Mouse (Mus musculus) neural tube, embryonic 15.5 days (tissue): ENCODE measurements around the gene Ankrd33. TPM values are rescaled to one million over a fixed set of nuclear protein-coding genes. Genes with fewer than 3 reads are reported as not detected.

Experiments used
- ATAC-seq: fragments of 200-750 bp; cut with Nextera tagmentation; 2 replicates; pipeline ENCODE4 v1.8.0; 2017; ENCODE audit warnings: mild to moderate bottlenecking, moderate TSS enrichment, moderate library complexity; ENCODE audit not compliant: low FRiP score
- H3K27ac ChIP-seq: fragments of 300-500 bp; sonication (generic); replicated peaks from 2 replicates; pipeline ENCODE4 v1.5.1; 2015; ENCODE audit warnings: mild to moderate bottlenecking, inconsistent platforms
- H3K27me3 ChIP-seq: fragments of 300-500 bp; sonication (generic); replicated peaks from 2 replicates; pipeline ENCODE4 v1.6.1; 2015; ENCODE audit warnings: inconsistent platforms
- H3K36me3 ChIP-seq: fragments of 300-500 bp; sonication (generic); 2 replicates; pipeline ENCODE4 v1.6.1; 2015; ENCODE audit warnings: inconsistent platforms
- H3K4me1 ChIP-seq: fragments of 300-500 bp; sonication (generic); 2 replicates; pipeline ENCODE4 v1.6.1; 2015; ENCODE audit warnings: inconsistent platforms
- H3K4me2 ChIP-seq: fragments of 300-500 bp; sonication (generic); 2 replicates; pipeline ENCODE4 v1.6.1; 2015; ENCODE audit warnings: inconsistent platforms, mild to moderate bottlenecking, moderate library complexity
- H3K4me3 ChIP-seq: fragments of 300-500 bp; sonication (generic); replicated peaks from 2 replicates; pipeline ENCODE4 v1.5.1; 2015; ENCODE audit warnings: mild to moderate bottlenecking, inconsistent platforms
- H3K9ac ChIP-seq: fragments of 300-500 bp; sonication (generic); replicated peaks from 2 replicates; pipeline ENCODE4 v1.6.1; 2015; ENCODE audit warnings: mild to moderate bottlenecking, inconsistent platforms
- H3K9me3 ChIP-seq: fragments of 300-500 bp; sonication (generic); replicated peaks from 2 replicates; pipeline ENCODE4 v1.6.1; 2016; ENCODE audit warnings: inconsistent platforms
- WGBS: fragments of 180-500 bp; shearing (Covaris S2); methylation state at CpG from one replicate; pipeline ENCODE4 v1.1.7; 2015; ENCODE audit warnings: mixed read lengths; 5-methylcytosine and 5-hydroxymethylcytosine counted together
- polyA plus RNA-seq: library from polyadenylated mRNA; unstranded; fragments of >200 nt; fragmentation: Nextera tagmentation; extraction: Ambion mirVana; gene quantifications from 2 replicates; pipeline ENCODE4 v1.2.1, GENCODE M21; 2015

The Ankrd33 gene
- polyA plus RNA-seq, 1 experiment from 2014 or later: not detected

DNA sequence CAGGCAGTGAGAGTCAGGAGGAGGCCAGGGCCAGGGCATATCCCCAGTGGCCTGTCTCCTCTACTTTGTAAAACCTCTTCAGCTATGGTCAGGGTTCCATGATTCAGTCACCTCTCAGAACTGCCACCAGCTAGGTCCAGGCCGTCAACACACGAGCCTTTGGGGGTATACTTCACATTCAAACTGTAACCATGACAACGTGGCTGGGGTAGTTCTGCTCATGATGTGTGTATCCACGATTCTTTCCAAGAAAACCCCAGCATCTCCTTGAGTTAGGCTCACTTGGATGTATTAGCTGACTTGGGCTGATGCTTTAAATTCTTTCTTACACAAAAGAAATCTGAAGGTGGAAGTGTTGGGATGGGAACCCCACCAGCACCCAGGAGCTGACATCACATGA lies 27.3 kb upstream of the Ankrd33 start:
- Histone ChIP-seq H3K4me3 (no peak overlapping the region), H3K27ac (no peak overlapping the region), H3K9ac (no peak overlapping the region), H3K36me3 (no peaks in the 10 kb centered on the region), H3K4me2 (no peak overlapping the region), H3K9me3 (no peaks in the 10 kb centered on the region), H3K4me1 (peaks cover 12% of the 10 kb centered on the region), H3K27me3 (no peaks in the 10 kb centered on the region)
- WGBS: 28% methylated on average over 4 of the region's 4 CpGs
- no peak; the same call in 1 of the 2 replicates for ATAC-seq

DNA sequence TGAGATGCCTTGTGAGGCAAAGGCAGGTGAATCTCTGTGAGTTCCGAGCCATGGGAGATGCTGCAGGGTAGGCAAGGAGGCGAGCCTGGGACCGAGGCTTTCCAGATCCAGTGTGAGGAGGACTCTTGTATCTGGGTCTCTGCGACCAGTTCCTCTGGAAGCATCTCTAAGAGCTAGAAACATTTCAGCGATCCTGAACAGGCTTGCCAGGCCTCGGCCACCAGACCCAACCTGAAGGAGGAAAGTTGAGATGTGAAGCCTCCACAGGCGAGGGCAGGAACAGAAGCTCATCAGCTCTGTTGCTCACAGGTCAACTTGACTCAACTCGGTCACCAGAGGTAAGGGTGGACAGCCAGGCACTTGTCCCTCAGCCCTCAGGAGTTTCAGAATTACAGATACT lies 24.0 kb upstream of the Ankrd33 start:
- Histone ChIP-seq H3K36me3 (no peaks in the 10 kb centered on the region), H3K27me3 (no peaks in the 10 kb centered on the region), H3K4me1 (peaks cover 21% of the 10 kb centered on the region), H3K9me3 (no peaks in the 10 kb centered on the region), H3K4me3 (no peak overlapping the region), H3K9ac (no peak overlapping the region), H3K27ac (no peak overlapping the region), H3K4me2 (no peak overlapping the region)
- no peak for ATAC-seq
- 92% methylated on average over 8 of the region's 8 CpGs for WGBS

DNA sequence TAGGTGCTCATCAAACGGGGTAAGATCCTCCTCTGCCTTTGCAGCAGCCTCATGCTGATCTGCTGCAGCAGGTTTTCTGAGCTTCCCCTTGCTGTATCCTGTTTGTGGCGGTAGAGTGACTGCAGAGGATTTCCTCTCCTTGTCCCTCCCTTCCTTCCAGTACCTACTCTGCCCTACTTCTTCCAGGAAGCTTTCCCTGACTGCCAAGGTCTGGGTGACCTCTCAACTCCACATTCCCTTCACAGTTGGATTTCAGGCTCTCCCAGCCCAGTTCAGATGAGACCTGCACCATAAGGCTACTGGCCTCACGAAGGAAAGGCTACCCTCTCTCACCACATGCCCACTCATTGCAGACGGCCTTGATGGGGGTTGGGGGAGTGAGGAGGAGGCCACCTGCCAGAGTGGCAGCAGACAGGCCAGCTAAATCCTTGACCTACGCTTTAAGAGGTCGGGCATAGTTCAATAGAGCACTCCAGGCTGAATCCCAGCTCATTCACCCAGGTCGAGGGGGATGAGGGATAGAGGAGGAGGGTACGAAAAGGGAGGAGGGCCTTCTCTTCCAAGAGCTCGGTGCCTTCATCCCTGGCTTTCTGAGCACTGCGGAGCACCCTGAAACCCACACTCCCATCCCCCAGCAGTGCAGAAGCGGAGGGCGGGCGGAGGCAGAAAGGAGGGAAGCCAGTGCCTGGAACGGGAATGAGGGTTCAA lies 23.3 kb upstream of the Ankrd33 start:
- WGBS: 21% methylated on average over 14 of the region's 14 CpGs
- H3K4me3 ChIP-seq: no peak overlapping the region
- H3K27me3 ChIP-seq: no peaks in the 10 kb centered on the region
- H3K9ac ChIP-seq: no peak overlapping the region
- peaks cover 21% of the 10 kb centered on the region for H3K4me1 ChIP-seq
- H3K9me3 ChIP-seq: no peaks in the 10 kb centered on the region
- peak overlapping the region; percentile 29 for H3K4me2 ChIP-seq
- peak; percentile 21; the same call in 1 of the 2 replicates for ATAC-seq
- H3K27ac ChIP-seq: peak overlapping the region; percentile 57
- H3K36me3 ChIP-seq: no peaks in the 10 kb centered on the region

DNA sequence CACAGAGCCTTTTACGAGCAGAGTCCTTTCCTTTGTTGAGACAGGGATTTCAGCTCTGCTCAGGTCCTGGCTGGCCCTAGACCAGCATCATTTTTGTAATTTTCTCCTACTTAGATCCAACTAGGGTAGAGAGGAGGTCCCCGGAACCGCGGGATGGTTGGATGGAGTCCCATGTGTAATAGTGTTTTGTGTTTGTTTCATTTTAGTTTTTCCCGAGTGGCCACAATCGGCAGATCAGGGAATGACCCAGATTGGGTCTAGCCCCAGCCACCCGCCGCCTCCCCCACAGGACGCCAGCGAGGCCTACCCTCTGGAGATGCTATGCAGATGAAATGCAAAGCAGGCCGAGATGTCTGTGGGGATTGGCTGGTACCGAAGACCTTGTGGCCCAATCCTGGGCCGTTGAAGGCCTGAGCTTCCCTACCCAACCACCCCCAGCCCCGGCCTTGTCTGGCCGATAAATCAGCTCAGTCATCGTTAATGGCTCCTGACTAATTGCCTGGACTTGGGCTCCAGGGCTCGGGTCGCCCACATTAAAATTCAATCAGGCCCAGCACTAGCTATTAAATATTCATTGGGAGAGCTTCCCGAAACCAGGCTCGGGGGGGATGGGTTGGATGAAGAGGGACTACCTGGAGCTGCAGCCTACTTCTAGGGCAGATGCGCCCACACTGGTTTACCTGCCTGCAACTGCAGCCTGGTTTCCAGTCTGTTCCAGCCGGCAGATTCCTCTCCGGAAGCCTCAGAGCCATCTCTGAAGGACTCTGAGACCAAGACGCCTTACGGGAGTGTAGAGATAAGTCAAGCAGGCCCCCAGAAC lies 22.5 kb upstream of the Ankrd33 start:
- no peaks in the 10 kb centered on the region for H3K9me3 ChIP-seq
- 9% methylated on average over 25 of the region's 25 CpGs for WGBS
- no peaks in the 10 kb centered on the region for H3K36me3 ChIP-seq
- H3K27ac ChIP-seq: peak overlapping the region; percentile 64
- peak overlapping the region; percentile 29 for H3K4me2 ChIP-seq
- peak; percentile 77 for ATAC-seq
- H3K4me3 ChIP-seq: no peak overlapping the region
- H3K4me1 ChIP-seq: peaks cover 25% of the 10 kb centered on the region
- H3K27me3 ChIP-seq: no peaks in the 10 kb centered on the region
- H3K9ac ChIP-seq: no peak overlapping the region

DNA sequence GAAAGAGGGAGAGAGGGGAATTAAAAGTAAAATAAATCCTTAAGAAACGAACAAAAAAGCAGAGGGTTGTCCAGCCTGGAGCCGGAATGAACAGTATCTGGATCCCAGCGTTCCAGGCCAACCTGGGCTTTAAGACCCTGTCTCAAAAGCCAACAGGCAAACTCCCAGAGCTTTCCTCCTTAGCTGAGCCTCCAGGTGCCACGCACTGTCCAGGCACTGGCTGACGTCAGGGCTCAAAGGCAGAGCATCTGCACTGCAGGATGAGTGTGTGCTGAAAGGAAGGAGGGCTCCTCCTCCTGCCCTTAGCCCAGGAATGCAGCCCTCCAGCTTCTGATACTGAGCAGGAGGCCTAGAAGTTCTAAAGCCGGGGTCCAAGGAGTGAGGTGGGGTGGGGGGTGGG lies 21.6 kb upstream of the Ankrd33 start:
- WGBS: 44% methylated on average over 6 of the region's 6 CpGs
- H3K27ac ChIP-seq: no peak overlapping the region

DNA sequence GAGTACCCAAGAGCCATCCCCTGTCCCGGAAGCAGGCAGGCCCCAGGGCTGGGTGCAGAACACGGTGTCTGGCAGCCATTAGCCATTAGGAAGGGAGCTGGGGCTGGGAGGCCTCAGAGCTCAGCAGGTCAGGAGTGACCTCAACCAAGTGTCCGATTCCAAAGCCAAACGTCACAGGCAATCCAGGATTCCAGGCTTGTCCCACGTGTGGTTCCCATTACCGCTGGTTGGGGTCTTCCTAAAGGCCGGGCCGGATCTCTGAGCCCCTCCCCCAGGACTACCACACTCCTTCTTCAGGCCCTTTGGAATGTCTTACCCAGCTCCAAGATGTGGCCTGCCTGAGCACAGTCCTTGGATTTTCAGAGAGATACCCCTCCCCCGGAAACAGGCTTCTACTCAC lies 20.6 kb upstream of the Ankrd33 start:
- no peak overlapping the region for H3K27ac ChIP-seq
- WGBS: 63% methylated on average over 9 of the region's 9 CpGs

More for the DNA sequence above, 21.6 kb upstream of the Ankrd33 start:
- no peaks in the 10 kb centered on the region for H3K36me3 ChIP-seq
- no peak overlapping the region for H3K9ac ChIP-seq
- H3K4me2 ChIP-seq: no peak overlapping the region
- H3K4me3 ChIP-seq: no peak overlapping the region
- no peak for ATAC-seq
- no peaks in the 10 kb centered on the region for H3K9me3 ChIP-seq
- no peaks in the 10 kb centered on the region for H3K27me3 ChIP-seq
- H3K4me1 ChIP-seq: peaks cover 30% of the 10 kb centered on the region

DNA sequence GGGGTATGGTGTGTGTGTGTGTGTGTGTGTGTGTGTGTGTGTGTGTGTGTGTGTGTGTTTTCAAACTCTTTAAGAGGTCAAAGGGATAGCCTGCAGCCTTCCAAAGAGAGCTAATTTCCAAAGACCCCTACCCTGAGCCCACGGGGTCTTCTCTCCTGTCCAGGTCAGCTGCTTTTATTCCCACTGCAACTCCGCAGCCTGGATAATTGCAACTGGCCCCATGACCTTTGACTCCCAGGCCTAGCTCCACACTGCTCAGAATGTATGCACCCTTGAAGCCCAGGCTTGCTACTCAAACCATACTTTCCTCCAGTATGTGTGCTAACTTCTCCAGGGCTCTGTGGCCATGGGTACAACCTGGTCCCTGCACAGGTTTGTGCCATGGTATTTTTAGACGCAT lies 20.2 kb upstream of the Ankrd33 start:
- WGBS: 44% methylated on average over 3 of the region's 3 CpGs

More for the DNA sequence above, 20.6 kb upstream of the Ankrd33 start:
- Histone ChIP-seq H3K9me3 (no peaks in the 10 kb centered on the region), H3K9ac (no peak overlapping the region), H3K4me2 (no peak overlapping the region), H3K27me3 (no peaks in the 10 kb centered on the region), H3K4me3 (no peak overlapping the region), H3K36me3 (no peaks in the 10 kb centered on the region), H3K4me1 (peaks cover 30% of the 10 kb centered on the region)
- no peak for ATAC-seq

DNA sequence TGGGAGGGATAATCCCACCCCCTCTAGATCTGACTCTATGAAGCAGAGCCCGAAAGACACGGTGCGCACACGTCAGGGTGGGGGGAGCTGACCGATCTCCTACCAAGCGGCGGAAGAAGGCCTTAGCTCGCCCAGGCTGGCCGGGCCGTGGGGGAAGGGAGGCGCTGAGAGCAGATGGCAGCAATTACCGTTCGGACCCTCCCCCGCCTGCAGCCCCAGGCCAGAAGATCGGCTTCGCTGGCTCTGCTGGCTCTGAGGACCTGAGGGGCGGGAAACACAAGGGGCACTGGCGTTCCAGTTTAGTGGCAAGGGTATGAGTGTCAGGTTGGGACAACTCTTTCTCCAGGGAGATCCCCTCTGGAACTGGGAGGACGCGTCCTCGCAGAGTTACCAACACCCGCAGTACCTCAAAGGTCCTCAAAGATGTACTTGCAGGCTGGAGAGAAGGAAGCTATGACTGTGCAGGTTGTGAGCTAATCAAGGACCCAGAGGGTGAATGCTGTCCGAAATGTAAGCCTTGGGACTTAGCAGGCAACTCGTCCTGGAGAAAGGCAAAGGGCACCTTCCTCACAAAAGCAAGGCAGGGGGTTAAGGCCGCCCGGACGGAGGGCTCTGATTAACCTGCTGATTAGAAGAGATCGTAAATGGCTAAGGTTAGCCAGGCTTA lies 17.4 kb upstream of the Ankrd33 start:
- H3K4me3 ChIP-seq: no peak overlapping the region
- H3K9ac ChIP-seq: 0 out of 2 replicates have a peak overlapping the region, but pooled peaks have one; percentile 11
- H3K4me2 ChIP-seq: peak overlapping the region; percentile 50
- H3K9me3 ChIP-seq: no peaks in the 10 kb centered on the region
- no peak for ATAC-seq
- 4% methylated on average over 28 of the region's 28 CpGs for WGBS
- H3K36me3 ChIP-seq: no peaks in the 10 kb centered on the region
- no peaks in the 10 kb centered on the region for H3K27me3 ChIP-seq
- peaks cover 20% of the 10 kb centered on the region for H3K4me1 ChIP-seq
- H3K27ac ChIP-seq: no peak overlapping the region

More for the DNA sequence above, 20.2 kb upstream of the Ankrd33 start:
- no peak overlapping the region for H3K4me3 ChIP-seq
- H3K9ac ChIP-seq: no peak overlapping the region
- no peaks in the 10 kb centered on the region for H3K36me3 ChIP-seq
- H3K27me3 ChIP-seq: no peaks in the 10 kb centered on the region
- no peak overlapping the region for H3K4me2 ChIP-seq
- ATAC-seq: no peak
- no peak overlapping the region for H3K27ac ChIP-seq
- H3K9me3 ChIP-seq: no peaks in the 10 kb centered on the region
- peaks cover 30% of the 10 kb centered on the region for H3K4me1 ChIP-seq

DNA sequence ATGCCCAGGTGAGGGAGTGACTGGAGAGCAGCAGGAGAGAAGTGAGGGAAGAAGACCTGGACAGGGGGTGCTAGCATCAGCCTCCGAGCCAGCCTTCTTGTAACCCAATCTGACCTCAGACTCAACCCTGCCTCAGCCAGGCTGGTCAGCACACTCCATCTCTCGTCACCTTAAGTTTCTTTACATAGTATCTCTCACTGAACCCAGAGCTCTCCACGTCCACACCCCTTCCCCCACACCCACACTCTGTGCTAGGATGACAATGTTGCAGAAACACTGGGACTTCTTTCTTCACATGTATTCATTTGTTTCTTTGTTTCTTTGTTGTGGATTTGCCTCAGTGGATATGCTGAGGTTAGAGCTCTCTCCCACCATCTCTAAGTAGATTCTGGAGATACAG lies 14.6 kb upstream of the Ankrd33 start:
- Histone ChIP-seq H3K27me3 (no peaks in the 10 kb centered on the region), H3K9ac (no peak overlapping the region), H3K27ac (no peak overlapping the region), H3K36me3 (no peaks in the 10 kb centered on the region), H3K9me3 (no peaks in the 10 kb centered on the region), H3K4me2 (no peak overlapping the region), H3K4me1 (peaks cover 9% of the 10 kb centered on the region), H3K4me3 (no peak overlapping the region)
- WGBS: 76% methylated on average over 3 of the region's 3 CpGs
- no peak for ATAC-seq

DNA sequence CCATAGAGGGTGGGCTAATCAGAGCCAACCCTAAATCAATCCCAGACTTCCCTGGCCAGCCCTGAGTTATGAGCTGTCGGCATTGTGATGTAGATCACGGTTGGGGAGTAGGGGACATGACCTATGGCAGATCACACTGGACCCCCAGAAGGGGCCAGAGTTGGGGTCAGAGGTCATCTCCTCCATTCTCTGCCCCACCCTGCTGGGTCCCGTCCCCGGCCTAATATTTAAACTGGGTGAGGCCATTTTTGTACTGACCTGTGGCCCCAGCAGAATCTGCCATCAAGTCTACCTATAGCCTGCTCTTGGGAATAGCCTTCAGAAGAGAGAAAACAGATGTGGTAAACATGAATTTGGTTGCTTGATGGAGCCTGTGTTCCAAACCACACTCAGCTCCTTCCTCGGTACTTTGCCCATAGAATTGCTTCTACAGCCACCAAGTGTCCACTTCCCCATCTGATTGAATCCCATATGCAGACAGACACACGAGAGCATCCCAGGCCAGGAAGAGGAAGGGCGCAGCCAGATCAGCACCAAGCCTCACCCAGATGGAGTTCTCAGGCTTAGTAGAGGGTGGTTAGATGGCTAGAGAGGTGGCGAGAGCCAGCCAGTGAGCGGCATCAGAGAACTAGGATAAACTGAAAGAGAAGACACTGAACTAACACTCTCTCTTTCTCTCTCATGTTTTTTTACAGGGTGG lies 11.8 kb upstream of the Ankrd33 start:
- Histone ChIP-seq H3K4me3 (no peak overlapping the region), H3K9me3 (no peaks in the 10 kb centered on the region), H3K27ac (no peak overlapping the region), H3K4me1 (no peaks in the 10 kb centered on the region), H3K9ac (no peak overlapping the region), H3K36me3 (no peaks in the 10 kb centered on the region), H3K27me3 (no peaks in the 10 kb centered on the region), H3K4me2 (no peak overlapping the region)
- ATAC-seq: no peak
- WGBS: 59% methylated on average over 9 of the region's 9 CpGs

DNA sequence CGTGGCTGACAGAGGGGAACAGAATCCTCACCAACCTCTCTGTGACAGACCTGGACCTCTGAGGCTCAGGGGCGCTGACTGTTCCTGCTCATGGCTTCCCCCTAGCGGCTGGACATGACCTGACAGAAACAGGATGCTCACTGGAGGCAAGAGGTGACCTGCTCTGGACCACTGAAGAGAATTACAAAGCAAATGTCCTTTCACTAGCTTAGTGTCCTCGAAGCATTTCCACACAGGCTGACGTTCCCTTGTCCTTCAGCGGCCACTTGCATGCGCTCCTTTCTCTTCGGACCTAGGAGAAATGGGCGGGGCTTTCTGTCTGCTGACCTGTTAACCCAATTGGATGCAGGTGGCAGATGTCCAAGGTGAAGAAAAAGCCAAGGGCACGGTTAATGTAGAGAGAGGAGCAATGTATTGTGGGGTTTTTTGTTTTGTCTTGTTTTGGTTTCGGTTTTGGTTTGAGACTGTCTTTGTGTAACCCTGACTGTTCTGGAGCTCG lies 10.0 kb upstream of the Ankrd33 start:
- ATAC-seq: no peak
- 16% methylated on average over 12 of the region's 12 CpGs for WGBS
- Histone ChIP-seq H3K9ac (no peak overlapping the region), H3K27me3 (no peaks in the 10 kb centered on the region), H3K4me3 (no peak overlapping the region), H3K4me2 (peak overlapping the region; percentile 34), H3K27ac (no peak overlapping the region), H3K9me3 (no peaks in the 10 kb centered on the region), H3K36me3 (no peaks in the 10 kb centered on the region), H3K4me1 (no peaks in the 10 kb centered on the region)
